Mouse (Mus musculus) retina, embryonic 14.5 days (tissue): Measurements from ENCODE around the gene Lrrc10.
"Not testable (repeated sequence)": the region's sequence is repeated elsewhere in the genome, so short reads cannot be mapped to it uniquely, and the experiment has no call there.

Experiments
- DNase-seq: peaks from one replicate; pipeline ENCODE4 v3.0.0-alpha.2; 2015; ENCODE audit warnings: low spot score

Gene Lrrc10

DNA sequence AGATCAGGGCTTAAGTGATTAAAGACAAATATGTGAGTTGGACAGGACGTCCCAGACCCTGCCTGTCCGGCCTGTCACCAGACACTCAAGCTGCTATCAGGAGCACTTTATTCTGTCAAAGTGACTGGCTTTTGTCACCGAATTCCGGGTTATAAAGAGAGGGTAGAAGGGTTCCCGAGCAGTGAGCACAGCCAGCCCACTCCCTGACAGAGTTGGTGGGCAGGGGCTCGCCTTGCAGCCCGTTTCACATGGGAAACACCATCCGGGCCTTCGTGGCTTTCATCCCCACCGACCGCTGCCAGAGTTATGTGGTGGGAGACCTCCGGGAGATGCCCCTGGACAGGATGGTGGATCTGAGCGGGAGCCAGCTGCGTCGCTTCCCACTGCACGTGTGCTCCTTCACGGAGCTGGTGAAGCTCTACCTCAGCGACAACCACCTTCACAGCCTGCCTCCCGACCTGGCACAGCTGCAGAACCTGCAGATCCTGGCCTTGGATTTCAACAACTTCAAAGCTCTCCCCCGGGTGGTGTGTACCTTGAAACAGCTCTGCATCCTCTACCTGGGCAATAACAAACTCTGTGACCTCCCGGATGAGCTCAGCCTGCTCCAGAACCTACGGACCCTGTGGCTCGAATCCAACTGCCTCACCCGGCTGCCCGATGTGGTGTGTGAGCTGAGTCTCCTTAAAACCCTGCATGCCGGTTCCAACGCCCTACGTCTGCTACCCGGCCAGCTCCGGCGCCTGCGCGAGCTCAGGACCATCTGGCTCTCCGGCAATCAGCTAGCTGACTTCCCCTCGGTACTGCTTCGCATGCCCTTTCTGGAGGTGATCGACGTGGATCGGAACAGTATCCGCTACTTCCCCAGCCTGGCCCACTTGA is at the start of gene Lrrc10:
Gene Lrrc10 (plus strand): TSS at position 167 of the 882 bp plus-strand sequence.
- no peak for DNase-seq

DNA sequence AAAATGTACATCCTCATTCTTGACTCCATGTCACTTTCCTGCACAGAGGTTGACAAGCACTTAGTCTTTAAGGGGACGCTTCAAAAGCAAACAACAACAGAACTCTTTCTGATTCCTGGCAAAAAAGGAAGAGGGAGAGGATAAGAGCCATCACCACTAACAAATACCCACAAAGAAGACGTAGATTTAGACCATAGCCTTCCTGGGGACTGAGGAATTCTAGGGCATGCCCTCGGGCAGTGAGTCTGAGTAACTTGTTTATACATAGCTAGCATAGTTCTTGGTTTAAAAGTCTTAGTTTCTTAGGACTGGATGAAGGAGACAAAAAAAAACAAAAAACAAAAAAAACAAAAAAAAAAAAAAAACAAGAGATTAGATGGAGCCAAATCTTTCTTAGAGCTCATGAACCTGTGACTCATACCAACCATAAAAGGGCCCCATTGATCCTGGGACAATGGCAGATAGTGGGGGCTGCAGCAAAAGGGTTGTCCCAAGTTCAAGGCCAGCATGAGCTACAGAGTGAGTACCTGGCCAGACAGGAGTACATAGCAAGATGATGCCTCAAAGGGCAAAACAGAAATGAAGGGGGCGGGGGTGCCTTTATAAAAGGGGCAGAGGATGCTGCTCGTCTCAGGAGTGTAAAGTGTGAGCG is 49.4 kb upstream of the Lrrc10 start:
- DNase-seq = no peak

DNA sequence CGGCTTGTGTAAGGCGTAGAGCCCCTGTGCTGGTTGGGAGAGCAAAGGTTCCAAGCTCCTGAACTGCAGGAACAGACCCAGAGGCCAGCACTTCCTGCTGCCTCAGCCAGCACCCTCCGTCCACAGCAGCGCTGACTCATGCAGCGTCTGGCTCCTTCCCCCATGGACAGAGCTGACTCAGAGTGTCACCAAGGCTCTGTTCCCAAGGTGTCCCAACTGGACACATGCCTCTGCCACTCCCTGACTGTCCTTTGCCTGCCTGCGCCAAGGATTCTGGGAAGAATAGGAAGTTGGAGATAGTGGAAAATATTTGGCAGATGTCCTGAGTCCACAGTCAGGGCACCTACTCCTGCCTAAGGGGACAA is 48.9 kb upstream of the Lrrc10 start:
- no peak for DNase-seq

DNA sequence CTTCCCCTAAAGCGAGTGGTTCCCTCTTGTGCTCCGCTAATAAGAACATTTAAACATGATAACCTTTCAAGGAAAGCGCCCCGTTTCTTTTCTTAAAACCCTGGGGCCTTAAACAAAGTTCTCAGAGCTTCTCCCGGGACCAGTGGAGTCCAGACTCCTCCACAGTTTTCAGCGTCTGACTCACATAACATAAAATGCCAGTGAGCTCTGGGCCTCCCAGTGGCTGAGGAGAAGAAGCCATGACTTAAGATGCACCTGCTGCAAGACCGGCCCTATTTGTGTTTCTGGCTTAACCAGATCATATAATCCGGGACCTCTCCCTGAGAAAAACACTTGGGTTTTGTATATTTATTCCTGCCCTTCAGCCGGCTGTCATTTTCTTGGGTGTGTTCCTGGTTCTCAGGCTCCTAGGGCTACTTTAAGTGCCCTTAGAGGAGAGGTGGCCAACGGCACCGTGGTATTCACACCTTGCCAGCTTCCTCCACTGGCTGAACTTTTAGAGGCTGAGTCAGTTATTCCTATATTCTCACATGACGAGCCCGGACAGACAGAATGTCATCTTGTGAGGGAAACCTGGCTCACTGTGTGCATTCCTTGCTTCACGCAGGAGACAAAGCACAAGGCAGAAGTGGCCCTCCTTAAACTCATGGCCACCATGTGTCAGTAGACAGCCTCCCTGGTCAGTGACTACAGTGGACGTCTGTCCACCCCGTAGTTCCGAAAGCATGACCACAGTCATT is 46.3 kb upstream of the Lrrc10 start:
- DNase-seq = no peak

DNA sequence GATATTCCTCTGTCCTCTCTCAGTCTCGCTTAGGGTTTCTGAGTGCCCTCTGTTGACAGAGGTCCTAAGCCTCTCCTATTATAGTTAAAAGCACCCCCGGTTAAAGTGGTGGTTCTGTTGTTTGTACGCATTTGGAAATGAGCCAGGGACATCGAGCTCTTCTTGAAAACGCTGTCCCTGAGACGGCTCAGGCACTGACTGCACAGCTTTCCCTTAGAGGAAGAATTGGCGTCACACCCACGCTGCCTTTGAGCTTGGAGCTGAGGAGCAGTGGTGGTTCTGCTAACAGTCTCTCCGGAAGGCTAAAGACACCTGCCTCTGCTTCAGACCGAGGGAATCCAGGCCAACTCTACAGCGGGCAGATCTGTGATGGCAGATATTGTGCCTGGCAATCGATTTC is 44.2 kb upstream of the Lrrc10 start:
- DNase-seq = no peak

DNA sequence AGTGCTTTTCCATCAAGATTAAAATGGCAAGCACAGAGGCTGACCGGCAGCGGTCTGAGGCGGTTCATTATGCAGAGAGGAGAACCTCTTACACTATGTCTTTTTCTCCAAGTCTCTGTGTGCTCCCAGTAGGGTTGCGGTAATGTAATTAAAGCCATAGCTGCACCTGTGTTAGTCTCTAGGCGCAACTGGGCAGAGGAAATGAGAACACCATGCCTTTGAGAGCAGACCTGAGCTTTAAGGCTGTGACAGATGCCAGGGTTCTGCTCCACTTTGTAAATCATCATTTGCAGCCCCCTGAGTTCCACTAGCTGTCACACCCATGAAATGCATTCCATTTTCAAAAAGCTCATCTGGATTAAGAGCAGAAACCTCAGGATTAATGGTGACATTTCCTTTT is 40.4 kb upstream of the Lrrc10 start:
- DNase-seq = no peak

DNA sequence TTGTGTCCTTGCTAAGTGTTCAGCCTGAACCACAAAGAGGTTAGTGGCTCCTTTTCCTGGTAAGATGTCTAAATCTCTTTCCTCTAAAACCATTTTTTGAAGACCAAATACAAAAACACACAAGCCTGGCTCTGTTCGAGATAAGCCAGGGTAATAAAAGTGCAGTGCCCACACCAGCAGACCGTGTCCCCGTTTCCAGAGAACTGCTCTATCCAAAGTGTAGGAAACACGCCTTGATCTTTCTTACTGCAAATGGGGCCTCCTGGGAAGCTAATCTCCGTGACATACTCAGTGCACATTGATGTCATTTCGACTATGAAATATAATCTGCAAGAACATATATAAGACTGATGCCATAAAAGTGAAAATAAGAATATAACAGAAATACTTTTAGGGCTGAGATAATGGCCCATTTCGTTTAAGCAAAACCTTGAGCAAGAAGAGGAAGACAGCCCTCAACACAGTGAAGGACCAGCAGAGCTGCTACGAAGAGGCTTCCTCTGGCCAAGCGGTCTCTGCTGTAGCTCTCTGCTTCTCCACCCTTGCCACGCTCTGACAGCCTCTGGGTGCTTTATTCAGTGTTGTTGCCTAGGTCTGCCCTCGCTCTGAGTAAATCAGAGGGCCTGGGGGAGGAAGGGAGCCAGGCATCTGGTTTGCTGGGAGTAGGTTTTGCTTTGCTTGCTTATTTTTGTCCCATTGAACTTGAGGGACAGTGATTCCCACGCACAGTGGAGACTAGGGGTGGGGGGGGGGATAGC is 39.3 kb upstream of the Lrrc10 start:
- no peak for DNase-seq

DNA sequence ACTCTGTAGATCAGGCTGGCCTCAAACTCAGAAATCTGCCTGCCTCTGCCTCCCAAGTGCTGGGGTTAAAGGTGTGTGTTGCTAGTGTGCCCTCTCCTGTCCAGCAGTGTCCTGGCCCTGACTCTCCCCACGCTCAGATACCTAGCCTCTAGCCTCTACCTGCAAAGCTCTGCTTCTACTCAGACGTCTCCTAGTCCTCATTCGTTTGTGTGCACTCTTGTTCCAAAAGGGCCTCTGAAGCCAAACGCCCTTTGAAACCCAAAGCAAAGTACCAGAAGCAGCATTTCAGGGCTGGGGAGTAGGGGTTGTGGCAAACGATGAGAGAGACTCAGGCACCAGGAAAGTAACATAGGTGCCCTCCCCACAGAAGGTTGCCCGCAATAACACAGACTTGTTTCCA is 35.5 kb upstream of the Lrrc10 start:
- no peak for DNase-seq

DNA sequence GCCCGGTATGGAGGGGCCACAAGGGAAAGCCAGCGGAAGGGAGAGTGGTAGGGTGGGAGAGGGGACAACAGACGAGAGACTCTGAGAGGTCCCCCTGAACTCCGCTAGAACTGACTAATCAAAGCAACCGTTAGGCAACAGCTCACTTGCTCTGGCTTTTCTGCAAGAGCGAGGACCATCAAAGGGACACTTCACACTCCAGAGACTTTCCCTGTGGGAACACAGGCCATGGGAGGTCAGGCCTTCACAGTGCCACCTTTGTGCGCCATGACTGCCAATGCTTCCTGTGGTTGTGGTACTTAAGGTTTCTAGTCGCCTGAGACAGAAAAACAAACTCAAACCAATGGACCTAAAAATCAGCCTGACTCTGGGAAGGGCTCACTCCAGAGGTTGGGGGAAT is 34.1 kb upstream of the Lrrc10 start:
- no peak for DNase-seq

DNA sequence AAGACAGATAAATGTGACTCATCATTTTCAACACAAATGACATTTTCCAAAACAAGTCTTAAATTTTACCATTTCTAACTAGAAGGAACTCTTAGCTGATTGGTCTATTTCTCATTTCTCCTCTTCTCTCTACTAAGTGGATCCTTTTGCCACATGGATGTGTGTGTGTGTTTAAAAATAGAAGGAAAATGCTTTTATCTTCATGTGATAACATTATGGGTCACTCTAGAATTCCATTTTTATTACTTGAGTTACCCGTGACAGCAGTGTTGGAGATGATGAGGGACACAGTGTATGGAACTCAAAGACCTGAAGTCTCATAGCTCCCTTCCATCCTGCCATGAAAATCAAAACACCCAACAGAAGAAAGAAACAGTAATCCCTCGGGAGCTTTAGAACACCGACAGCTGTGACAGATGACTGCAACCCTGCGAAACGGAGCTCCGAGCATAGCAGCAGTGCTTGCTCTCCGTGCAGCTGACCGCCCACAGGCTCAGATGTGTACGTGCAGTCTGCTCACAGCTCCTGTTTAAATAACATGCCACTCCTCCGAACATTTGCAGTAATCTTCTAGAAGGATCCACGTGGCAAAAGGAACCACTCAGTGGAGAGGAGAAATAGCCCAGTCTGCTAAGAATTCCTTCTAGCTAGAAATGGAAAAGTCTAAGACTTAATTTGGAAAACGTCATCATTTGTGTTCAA is 31.3 kb upstream of the Lrrc10 start:
- peak; percentile 65 for DNase-seq

DNA sequence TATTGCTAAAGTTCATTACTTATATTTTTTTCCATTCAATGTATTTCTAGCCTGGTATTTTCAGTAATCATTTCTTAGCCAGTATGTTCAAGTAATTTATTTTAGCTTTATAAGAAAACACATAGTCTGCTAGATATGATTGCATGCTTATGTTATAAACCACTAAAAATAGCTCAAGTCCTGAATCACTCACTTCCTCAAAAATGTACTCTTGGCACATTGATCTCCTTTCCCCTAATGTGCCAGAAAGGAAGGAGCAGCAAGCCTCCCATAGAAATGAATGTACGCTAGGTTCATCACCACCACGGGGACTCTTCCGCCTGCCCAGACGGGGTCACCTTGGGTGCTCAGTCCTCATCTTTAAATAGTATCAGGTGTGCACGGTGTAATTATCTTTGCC is 30.6 kb upstream of the Lrrc10 start:
- DNase-seq = no peak

DNA sequence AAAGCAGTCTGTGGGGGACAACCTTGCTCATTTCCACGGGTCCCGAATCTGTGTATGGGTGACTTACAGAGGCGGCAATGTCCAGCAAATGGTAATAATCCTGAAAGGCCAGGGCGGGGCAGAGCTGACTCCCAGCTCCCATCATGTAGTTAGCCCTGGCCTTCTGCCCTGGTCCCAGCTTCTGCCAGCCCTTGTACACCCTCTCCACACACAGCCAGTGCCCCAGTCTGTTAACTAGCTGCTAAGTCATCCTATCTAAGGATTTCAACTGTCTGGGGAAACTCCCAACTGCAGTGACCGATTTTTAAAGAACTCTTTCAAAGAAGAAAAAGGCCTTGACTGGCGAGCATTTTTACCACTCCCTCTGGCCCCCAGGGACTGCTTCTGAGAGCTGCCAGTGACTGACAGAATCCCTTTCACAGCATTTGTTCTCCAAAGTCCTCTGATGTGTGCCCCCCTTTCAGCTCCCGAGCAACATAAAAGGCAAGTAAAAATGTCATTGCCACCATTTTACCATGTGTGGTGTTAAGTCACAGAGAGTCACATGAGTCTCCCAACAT is 26.8 kb upstream of the Lrrc10 start:
- no peak for DNase-seq

DNA sequence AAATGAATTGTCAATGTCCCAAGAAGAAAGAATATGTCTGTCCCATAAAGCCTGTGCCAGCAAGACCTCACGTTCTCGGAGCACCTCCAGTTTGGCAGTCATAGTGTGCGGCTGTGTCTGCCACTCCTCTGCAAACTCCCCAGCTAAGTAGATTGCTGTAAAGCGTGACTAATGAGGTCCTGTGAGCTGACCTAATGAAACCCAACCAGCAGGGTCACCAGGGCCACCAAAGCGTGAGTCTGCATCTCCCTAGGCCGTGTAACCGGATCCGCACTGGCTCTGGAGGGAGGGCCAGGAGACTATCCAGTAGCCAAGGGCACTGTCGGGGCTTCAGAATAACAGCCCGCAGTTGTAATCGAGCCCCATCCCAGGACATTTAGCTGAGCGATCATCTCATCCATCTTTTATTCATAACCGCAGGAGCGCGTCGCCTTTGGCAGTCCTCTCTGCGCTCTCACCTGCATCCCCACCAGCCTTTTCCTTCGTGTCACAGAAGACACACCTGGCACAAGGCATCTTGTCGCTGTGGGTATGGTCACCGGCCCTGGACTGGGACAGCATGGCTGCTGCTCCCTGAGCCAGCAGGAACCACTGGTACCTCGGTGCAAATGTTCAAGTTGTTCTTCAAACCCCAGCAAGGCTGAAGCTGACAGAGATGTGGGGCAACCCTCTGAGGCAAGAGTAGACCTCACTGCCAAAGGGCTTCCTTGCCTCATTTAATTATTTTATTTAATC is 24.0 kb upstream of the Lrrc10 start:
- DNase-seq = peak; percentile 67

DNA sequence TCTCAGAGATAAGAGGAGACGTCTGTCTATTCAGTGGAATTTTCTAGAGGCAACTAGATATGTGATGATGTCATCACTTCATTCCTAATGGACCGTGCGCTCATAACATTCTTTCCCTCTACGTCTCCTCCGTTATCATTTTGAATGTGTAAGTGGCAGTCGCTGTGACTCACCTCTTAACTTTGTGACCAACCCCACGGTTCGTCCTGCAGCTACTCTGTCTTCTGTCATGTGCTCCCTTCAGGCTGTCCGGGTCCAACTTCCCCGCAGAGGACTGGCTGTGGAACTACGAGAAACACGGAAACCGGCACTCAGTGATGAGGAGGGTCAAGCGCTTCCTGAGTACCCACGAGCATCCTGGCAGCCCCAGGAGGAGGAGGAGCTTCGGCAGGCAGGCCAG is 21.4 kb upstream of the Lrrc10 start:
- no peak for DNase-seq

DNA sequence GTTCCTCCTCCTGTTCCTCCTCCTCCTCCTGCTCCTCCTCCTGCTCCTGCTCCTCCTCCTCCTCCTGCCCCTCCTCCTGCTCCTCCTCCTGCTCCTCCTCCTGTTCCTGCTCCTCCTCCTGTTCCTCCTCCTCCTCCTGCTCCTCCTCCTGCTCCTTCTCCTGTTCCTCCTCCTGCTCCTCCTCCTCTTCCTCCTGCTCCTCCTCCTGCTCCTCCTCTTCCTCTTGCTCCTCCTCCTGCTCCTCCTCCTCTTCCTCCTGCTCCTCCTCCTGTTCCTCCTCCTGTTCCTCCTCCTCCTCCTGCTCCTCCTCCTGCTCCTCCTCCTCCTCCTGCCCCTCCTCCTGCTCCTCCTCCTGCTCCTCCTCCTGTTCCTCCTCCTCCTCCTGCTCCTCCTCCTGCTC is 19.4 kb upstream of the Lrrc10 start:
- not testable (repeated sequence) for DNase-seq

DNA sequence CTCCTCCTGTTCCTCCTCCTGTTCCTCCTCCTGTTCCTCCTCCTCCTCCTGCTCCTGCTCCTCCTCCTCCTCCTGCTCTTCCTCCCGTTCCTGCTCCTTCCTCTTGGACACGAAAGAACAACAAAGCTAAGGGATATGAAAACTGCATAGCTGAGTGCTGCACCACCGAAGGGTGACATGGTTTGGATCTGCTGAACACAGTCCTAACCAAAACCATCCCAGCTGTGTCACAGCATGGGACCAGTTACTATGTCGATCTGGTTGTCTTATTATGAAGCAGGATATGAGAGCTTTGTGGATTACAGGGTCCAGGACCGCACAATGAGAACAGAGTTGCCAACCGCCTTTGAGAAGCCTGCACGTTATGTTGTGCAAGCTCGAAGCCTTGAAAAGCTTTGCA is 19.0 kb upstream of the Lrrc10 start:
- DNase-seq = no peak

DNA sequence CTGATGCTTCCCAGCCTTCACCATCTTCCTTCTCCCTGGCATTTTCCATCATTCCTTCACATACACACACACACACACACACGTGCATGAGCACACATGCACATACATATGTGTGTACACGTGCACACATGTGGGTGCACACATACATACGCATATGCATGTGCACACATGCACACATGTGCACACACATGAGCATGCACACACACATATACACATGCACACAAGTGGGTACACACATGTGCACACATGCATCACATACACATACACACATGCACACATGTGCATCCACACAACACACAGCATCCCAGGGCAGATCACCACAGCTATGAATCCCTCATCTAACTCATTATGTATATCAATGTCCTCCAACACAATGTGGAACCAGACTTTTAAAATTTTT is 14.0 kb upstream of the Lrrc10 start:
- no peak for DNase-seq

DNA sequence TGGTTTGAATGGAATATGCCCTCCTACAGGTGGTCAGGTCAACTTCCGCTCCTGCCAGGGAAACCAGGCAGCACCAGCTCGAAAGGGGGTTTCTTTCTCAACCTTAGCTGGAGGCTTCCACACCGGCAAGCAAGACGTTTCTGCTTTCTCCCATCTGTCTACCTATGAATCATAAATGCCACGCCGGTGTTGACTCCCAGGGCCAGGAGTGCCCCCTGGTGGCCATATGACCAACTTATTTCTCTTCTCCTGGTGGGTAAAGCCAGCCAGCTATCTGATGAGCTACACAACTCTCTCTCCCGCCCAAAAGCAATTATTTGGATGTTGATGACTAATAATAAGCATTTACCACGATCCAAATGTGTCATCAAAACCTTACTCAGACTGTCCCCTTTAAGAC is 11.4 kb upstream of the Lrrc10 start:
- peak; percentile 87 for DNase-seq

DNA sequence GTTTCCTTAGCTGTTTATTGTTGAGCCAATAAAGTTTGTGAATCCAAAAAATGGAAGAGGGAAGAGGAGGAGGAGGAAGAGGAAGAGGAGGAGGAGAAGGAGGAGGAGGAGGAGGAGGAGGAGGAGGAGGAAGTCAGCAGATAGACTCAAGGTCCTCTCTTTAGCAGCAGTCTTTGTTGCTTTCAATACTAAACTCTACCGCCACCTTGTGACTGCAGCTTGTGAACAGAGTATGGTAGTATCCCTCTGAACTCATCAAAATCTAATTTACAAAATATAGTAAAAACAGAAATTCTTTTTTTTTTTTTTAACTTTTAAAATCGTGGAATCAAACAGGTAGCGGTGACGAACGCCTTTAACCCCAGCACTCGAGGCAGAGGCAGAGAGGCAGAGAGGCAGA is 4.8 kb upstream of the Lrrc10 start:
- peak; percentile 39 for DNase-seq

DNA sequence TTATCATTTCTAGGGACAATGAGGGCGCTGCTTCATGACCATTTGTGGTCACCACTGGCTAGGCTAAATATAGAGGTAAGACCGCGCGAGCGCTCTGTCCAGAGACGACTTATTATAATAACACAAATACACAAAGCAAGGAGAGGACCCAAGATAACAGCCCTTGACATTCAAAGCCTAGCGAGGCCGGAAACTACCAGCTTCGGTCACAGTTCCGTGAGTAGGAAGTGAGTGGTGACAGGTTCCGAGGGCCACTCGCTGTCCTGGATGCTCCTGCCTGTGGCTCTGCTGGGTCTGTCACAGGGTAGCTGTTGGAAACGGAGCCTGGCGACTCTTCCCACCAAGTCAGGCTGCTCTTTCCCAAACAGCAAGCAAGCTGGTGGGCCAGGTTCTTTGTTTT is 2.8 kb upstream of the Lrrc10 start:
- no peak for DNase-seq
